Mouse (Mus musculus) neural tube, embryonic 13.5 days (tissue): Measurements from ENCODE around the gene Enpp3. TPM values are rescaled to one million over a fixed set of nuclear protein-coding genes. Genes with fewer than 3 reads are reported as not detected.

Experiments used
- ATAC-seq: fragments of 200-750 bp; cut with Nextera tagmentation; 2 replicates; pipeline ENCODE4 v1.8.0; 2017; ENCODE audit warnings: low read depth, mild to moderate bottlenecking, moderate TSS enrichment, moderate library complexity
- H3K27ac ChIP-seq: fragments of 300-500 bp; sonication (generic); replicated peaks from 2 replicates; pipeline ENCODE4 v1.5.1; 2015; ENCODE audit warnings: moderate library complexity, mild to moderate bottlenecking, inconsistent platforms
- H3K27me3 ChIP-seq: fragments of 300-500 bp; sonication (generic); 2 replicates; pipeline ENCODE4 v1.6.1; 2015; ENCODE audit warnings: mild to moderate bottlenecking, inconsistent platforms
- H3K36me3 ChIP-seq: fragments of 300-500 bp; sonication (generic); 2 replicates; pipeline ENCODE4 v1.6.1; 2015; ENCODE audit warnings: mild to moderate bottlenecking, inconsistent platforms
- H3K4me1 ChIP-seq: fragments of 300-500 bp; sonication (generic); replicated peaks from 2 replicates; pipeline ENCODE4 v1.6.1; 2015; ENCODE audit warnings: inconsistent platforms
- H3K4me2 ChIP-seq: fragments of 300-500 bp; sonication (generic); 2 replicates; pipeline ENCODE4 v1.6.1; 2015; ENCODE audit warnings: inconsistent platforms, mild to moderate bottlenecking, moderate library complexity
- H3K4me3 ChIP-seq: fragments of 300-500 bp; sonication (generic); 2 replicates; pipeline ENCODE4 v1.5.1; 2015; ENCODE audit warnings: mild to moderate bottlenecking, inconsistent platforms
- H3K9ac ChIP-seq: fragments of 300-500 bp; sonication (generic); 2 replicates; pipeline ENCODE4 v1.6.1; 2015; ENCODE audit warnings: moderate library complexity, mild to moderate bottlenecking, inconsistent platforms
- H3K9me3 ChIP-seq: fragments of 300-500 bp; sonication (generic); 2 replicates; pipeline ENCODE4 v1.6.1; 2016; ENCODE audit warnings: inconsistent platforms
- WGBS: fragments of 180-500 bp; shearing (Covaris S2); methylation state at CpG from one replicate; pipeline ENCODE4 v1.1.7; 2015; 5-methylcytosine and 5-hydroxymethylcytosine counted together
- polyA plus RNA-seq: library from polyadenylated mRNA; unstranded; fragments of >200 nt; fragmentation: Nextera tagmentation; extraction: Ambion mirVana; gene quantifications from 2 replicates; pipeline ENCODE4 v1.2.1, GENCODE M21; 2015

Gene Enpp3
- polyA plus RNA-seq, 1 experiment from 2014 or later: 4.6 TPM

DNA sequence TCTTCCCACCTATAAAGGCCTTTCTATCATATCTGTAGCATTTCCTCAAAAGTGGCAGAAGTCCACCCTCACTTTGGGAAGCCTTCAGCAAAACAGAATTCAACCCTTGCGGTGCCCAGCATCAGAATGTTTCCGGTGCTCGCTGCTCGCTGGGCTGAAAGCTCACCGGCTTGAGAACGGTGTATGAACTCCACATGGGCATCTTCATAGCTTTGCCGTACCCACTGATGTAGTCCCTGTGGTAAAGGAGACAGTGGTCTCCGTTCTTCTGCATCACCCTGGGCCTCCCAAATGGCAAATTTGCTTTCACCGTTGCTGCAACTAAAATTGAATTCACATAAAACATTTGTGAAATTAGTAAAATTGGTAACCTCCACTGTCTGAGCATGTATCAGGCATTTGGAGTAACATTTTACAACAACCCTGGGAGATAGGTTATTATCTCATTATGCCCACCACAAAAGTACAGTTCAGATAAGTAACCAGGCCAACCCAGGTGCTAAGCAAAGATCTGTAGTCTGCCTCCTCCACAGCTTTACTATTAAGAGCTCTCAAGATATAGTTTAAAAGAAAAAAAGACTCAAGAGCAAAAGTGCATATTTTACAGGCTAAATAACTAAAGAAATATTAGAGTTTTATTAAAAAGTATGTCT lies 57.9 kb downstream of the Enpp3 start:
- 93% methylated on average over 9 of the region's 9 CpGs for WGBS

DNA sequence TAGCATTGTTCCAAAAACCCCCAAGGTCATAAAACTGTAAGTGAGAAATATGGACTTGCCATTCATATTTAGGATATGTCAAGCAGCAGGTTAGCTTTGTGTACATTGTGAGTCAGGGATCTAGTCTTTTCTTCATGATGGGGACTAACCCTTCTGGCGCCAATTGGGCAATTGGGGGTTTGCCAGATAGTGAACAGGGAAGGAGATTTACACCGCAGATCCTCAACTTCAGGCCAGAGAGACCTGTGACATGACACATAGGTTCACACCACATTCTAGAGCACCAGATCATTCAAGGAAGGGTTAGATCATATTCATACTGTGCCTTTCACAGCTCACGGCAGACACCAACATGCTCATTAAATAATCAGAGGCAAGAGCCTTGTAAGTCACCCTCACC lies 58.7 kb downstream of the Enpp3 start:
- no peaks in the 10 kb centered on the region for H3K36me3 ChIP-seq
- no peaks in the 10 kb centered on the region for H3K4me1 ChIP-seq
- H3K4me2 ChIP-seq: no peak overlapping the region
- H3K27ac ChIP-seq: no peak overlapping the region
- no peak overlapping the region for H3K9ac ChIP-seq
- H3K4me3 ChIP-seq: no peak overlapping the region
- H3K9me3 ChIP-seq: no peaks in the 10 kb centered on the region
- no peak for ATAC-seq
- 92% methylated on average over 3 of the region's 3 CpGs for WGBS
- H3K27me3 ChIP-seq: no peaks in the 10 kb centered on the region

More for the DNA sequence above, 57.9 kb downstream of the Enpp3 start:
- no peak overlapping the region for H3K27ac ChIP-seq
- no peaks in the 10 kb centered on the region for H3K36me3 ChIP-seq
- H3K4me3 ChIP-seq: no peak overlapping the region
- no peaks in the 10 kb centered on the region for H3K27me3 ChIP-seq
- H3K4me1 ChIP-seq: no peaks in the 10 kb centered on the region
- H3K9ac ChIP-seq: no peak overlapping the region
- H3K4me2 ChIP-seq: no peak overlapping the region
- no peak for ATAC-seq
- no peaks in the 10 kb centered on the region for H3K9me3 ChIP-seq

DNA sequence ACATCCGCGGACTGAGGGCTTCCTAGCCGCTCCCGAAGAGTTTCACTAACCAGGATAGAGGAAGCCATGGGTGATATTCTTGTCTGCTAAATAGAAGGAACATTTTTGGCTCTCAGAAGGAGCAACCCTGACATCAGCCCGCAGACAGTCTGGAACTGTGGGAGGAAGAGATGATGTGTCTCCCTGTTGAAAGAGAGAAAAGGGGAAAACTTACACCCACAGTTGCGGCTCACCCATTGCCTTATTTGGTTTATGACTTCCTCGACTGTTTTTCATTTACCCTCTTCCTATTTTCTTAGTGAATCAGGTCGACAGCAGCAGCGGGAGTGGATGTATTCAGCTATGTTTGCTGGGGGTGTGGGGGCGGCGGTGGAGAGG lies 64.0 kb downstream of the Enpp3 start:
- Histone ChIP-seq H3K4me3 (no peak overlapping the region), H3K27me3 (no peaks in the 10 kb centered on the region), H3K36me3 (no peaks in the 10 kb centered on the region), H3K4me2 (peak overlapping the region; percentile 18; the same call in 1 of the 2 replicates), H3K9ac (no peak overlapping the region), H3K9me3 (no peaks in the 10 kb centered on the region), H3K27ac (no peak overlapping the region), H3K4me1 (no peaks in the 10 kb centered on the region)
- ATAC-seq: no peak
- 74% methylated on average over 11 of the region's 11 CpGs for WGBS

DNA sequence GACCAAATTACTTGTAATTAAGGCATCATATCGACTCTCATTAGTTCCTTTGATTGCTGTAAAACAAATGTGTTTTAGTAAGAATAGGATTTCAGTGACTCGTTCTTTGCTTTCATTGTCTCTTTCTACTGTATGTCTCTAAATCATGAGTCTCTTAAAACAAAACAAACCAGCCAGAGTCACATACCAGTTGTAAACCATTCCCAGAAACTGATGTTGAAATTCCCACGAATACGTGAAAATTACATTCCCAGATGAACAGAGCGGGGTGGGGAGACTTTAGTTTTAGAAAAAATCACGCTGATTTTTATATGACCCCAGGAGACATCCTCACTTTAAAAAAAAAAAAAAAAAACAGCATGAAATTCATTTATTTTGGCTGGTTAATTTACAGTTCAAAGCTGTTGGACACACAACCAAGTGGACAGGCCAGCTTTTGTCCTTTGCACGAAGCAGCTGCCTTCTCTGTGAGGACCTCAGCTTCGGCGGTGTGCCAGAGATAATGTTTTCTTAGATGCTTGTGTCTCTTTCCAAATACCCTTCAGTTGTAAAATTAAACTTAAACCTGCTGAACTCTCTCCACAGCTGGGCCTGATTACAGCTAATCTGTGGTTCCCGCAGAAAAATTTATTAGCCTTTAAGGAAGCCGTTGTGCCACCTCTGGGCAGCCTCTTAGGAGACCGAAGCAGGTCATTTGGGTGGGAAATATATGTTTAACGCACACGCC lies 64.5 kb downstream of the Enpp3 start:
- H3K4me1 ChIP-seq: no peaks in the 10 kb centered on the region
- H3K36me3 ChIP-seq: no peaks in the 10 kb centered on the region
- H3K27me3 ChIP-seq: no peaks in the 10 kb centered on the region
- no peak for ATAC-seq
- H3K27ac ChIP-seq: no peak overlapping the region
- H3K4me3 ChIP-seq: no peak overlapping the region
- WGBS: 54% methylated on average over 14 of the region's 14 CpGs
- H3K9ac ChIP-seq: no peak overlapping the region
- H3K9me3 ChIP-seq: no peaks in the 10 kb centered on the region
- peak overlapping the region; percentile 18; the same call in 1 of the 2 replicates for H3K4me2 ChIP-seq

DNA sequence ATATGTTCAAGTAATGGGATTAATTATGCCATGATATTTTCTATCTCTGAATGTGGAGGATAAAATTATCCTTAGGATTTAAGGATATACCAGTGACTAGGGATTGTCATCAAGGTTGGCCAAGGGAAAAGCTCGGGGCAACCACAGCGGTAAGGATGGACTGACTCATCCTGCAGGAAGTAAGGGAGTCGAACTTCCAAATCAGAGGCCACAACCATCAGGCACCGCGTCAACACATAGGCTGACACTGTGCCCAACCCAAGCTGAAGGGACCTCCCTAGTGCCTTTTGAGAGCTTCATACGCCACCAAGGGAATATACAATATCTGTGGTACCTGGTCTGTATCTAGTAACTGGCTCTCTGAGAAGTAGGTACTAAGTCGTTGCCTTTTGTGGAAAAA lies 73.1 kb downstream of the Enpp3 start:
- 95% methylated on average over 7 of the region's 7 CpGs for WGBS
- no peaks in the 10 kb centered on the region for H3K27me3 ChIP-seq

DNA sequence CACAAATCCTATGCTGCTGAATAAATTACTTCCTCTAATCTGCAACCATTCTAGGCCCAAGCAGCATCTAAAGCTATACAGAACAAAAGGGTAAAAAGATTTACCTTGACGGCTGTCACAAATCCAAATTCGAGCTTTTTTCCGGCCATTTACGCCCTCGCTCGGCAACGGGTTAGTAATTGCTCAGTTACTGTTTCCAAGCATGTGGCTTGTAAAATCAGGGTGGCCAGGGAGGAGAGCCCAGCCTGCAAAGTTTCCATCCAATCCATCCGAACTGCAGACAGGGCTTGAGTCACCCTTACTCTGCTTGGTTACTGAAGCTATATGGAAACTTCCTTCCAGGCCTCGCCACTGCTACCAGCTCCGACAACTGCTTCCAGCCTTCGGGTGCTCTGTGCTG lies 74.9 kb downstream of the Enpp3 start:
- no peak overlapping the region for H3K4me3 ChIP-seq
- no peak overlapping the region for H3K27ac ChIP-seq
- H3K27me3 ChIP-seq: no peaks in the 10 kb centered on the region
- 0 out of 2 replicates have a peak, but pooled peaks cover 6% of the 10 kb centered on the region for H3K4me1 ChIP-seq
- 25% methylated on average over 11 of the region's 11 CpGs for WGBS
- ATAC-seq: 0 out of 2 replicates have a peak, but pooled peaks have one; percentile 34
- H3K9me3 ChIP-seq: no peaks in the 10 kb centered on the region
- H3K9ac ChIP-seq: no peak overlapping the region
- H3K4me2 ChIP-seq: no peak overlapping the region
- no peaks in the 10 kb centered on the region for H3K36me3 ChIP-seq

More for the DNA sequence above, 73.1 kb downstream of the Enpp3 start:
- Histone ChIP-seq H3K9ac (no peak overlapping the region), H3K4me3 (no peak overlapping the region), H3K4me1 (0 out of 2 replicates have a peak, but pooled peaks cover 6% of the 10 kb centered on the region), H3K36me3 (no peaks in the 10 kb centered on the region), H3K27ac (no peak overlapping the region), H3K4me2 (no peak overlapping the region), H3K9me3 (no peaks in the 10 kb centered on the region)
- no peak for ATAC-seq

DNA sequence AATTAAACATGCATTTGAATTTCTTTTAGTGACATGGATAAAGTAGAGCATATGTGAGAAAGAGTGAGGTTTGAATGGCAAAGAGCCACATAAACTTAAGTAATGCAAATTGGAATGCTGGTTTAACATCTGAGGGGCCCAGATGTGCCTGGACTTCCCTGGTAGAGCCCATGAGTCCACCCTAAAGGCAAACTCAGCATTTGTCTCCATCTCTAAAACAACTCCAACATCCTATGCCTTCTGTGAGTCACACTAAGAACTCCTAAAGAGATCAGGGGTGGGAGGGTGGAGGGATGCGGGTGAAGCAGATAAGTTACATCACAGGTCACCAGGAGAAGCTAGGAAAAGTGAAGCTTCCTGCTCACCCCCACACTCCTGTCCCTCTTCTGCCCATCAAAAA lies 76.6 kb downstream of the Enpp3 start:
- Histone ChIP-seq H3K4me2 (no peak overlapping the region), H3K4me3 (no peak overlapping the region), H3K9ac (no peak overlapping the region), H3K4me1 (0 out of 2 replicates have a peak, but pooled peaks cover 6% of the 10 kb centered on the region), H3K9me3 (no peaks in the 10 kb centered on the region), H3K36me3 (no peaks in the 10 kb centered on the region), H3K27ac (no peak overlapping the region), H3K27me3 (no peaks in the 10 kb centered on the region)
- 73% methylated on average over 1 of the region's 1 CpGs for WGBS
- ATAC-seq: no peak

DNA sequence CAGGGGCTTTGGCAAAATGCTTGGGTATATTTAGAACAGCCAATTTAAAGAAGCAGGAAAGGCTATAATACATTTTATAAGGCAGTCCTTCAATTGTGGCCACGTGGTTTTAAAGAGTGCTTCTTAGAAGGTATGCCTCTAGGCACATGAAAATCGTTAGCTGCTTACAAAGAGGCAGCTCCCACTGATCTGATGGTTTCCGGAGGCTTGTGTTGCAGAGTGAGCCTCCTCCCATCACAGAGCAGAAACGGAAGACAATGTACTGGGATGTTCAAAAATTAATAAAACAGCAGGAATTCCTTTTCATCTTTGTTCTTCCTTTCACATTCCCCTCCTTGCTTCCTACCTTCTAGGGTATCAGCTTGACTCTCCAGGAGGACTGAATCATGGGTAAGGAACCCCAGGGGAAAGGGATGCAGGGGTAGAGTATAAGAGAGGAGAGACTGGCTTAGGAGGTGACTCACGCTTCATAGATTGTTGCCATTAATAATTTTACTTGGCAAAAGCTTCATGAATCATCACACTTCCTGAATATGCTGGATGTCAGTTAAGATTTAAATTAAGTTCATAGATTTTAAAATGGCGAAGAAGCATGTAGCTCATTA lies 77.4 kb downstream of the Enpp3 start:
- Histone ChIP-seq H3K4me3 (no peak overlapping the region), H3K9me3 (no peaks in the 10 kb centered on the region), H3K27ac (0 out of 2 replicates have a peak overlapping the region, but pooled peaks have one; percentile 15), H3K4me2 (no peak overlapping the region), H3K9ac (no peak overlapping the region), H3K36me3 (no peaks in the 10 kb centered on the region), H3K27me3 (no peaks in the 10 kb centered on the region), H3K4me1 (0 out of 2 replicates have a peak, but pooled peaks cover 6% of the 10 kb centered on the region)
- 32% methylated on average over 6 of the region's 6 CpGs for WGBS
- peak; percentile 73; the same call in 1 of the 2 replicates for ATAC-seq

DNA sequence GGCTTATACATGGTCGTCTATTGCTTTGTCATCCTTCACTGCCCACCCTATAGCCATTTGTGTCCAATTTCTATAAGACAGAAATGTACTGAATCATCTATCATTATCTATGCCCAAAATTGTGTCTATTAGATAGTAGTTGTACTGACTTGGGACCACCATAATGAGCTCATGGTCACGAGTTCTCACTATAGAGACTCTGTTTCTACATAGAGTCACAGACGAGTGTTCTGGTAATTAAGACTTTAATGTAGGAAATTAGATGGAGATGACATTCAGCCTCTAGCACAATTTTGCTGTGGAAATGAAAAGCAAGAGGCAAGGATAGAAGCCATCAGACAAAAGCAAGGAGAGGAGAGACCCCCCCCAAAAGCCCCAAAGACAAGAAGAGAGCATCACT lies 78.0 kb downstream of the Enpp3 start:
- Histone ChIP-seq H3K27ac (0 out of 2 replicates have a peak overlapping the region, but pooled peaks have one; percentile 15), H3K4me2 (no peak overlapping the region), H3K9me3 (no peaks in the 10 kb centered on the region), H3K9ac (no peak overlapping the region), H3K27me3 (no peaks in the 10 kb centered on the region), H3K4me1 (0 out of 2 replicates have a peak, but pooled peaks cover 6% of the 10 kb centered on the region), H3K4me3 (no peak overlapping the region), H3K36me3 (no peaks in the 10 kb centered on the region)
- no peak; the same call in 1 of the 2 replicates for ATAC-seq
- WGBS: 56% methylated on average over 3 of the region's 3 CpGs

DNA sequence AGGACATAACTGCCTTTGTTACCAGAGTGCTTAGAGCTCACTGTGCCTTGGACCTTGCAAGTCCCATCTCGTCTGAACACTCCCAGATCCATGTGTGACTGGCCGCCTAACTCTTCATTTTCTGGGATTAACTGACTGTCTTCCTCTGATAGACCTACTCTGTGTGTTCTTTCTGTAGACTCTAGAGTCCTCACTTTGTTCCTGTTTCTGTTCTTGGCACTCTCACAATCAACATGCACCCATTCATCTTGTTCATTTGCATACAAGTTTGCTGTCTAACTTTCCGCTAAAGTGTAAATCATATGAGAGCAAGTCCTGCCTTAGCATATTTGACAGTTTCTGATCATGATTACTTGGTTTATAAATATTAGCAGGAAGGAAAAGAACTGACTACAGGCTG lies 79.4 kb downstream of the Enpp3 start:
- WGBS: 87% methylated on average over 3 of the region's 3 CpGs
- Histone ChIP-seq H3K36me3 (no peaks in the 10 kb centered on the region), H3K27ac (no peak overlapping the region), H3K9me3 (no peaks in the 10 kb centered on the region), H3K27me3 (no peaks in the 10 kb centered on the region), H3K4me1 (0 out of 2 replicates have a peak, but pooled peaks cover 5% of the 10 kb centered on the region), H3K9ac (no peak overlapping the region), H3K4me2 (no peak overlapping the region), H3K4me3 (no peak overlapping the region)
- no peak for ATAC-seq

DNA sequence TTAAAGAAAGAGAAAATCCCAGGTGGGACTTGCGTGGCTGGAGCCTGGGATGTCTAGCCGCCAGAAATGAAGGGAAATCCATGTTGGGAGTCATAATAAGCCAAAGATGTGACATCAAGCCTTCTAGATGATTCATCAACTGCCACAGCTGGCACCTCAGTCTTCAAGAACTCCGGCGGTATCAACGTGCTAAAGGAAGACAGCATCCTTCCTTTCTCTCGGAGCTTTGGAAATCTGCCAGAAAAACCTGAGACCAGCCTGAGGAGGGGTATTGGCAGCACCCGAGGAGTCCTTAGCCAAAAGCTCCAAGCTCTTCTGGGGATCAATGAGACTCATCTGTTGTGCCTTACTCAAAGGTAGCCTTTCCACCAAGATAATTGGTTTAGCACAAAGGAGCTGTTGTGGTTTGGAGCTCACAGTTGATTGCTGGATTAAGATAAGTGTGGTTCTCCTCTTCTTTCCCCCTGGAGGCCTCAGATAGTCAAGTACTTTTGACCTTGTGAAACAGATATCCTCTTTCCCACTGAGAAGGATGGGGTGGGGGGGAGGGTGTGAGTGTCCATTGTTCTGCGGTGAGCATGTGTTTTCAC lies 84.2 kb downstream of the Enpp3 start:
- Histone ChIP-seq H3K4me3 (no peak overlapping the region), H3K27me3 (no peaks in the 10 kb centered on the region), H3K9ac (no peak overlapping the region), H3K4me1 (peaks cover 10% of the 10 kb centered on the region), H3K9me3 (no peaks in the 10 kb centered on the region), H3K27ac (no peak overlapping the region), H3K4me2 (no peak overlapping the region), H3K36me3 (no peaks in the 10 kb centered on the region)
- no peak for ATAC-seq
- WGBS: 68% methylated on average over 8 of the region's 8 CpGs
